Mouse (Mus musculus): Measurements from ENCODE around the gene Tnni3. TPM values are rescaled to one million over a fixed set of nuclear protein-coding genes. Genes with fewer than 3 reads are reported as not detected.
A peak's percentile ranks its signal among the peaks of the same experiment; 100 is the strongest.
"Not testable (repeated sequence)": the region's sequence is repeated elsewhere in the genome, so short reads cannot be mapped to it uniquely, and the experiment has no call there.

Gene Tnni3
- polyA plus RNA-seq, 1 experiment from 2014 or later: 2.4 TPM

- Histone ChIP-seq H3K9ac (ENCODE audit: low read length) (no peak overlapping the region), H3K9me3 (ENCODE audit: control insufficient read depth, low read length) (no peaks in the 10 kb centered on the region), H3K27me3 (ENCODE audit: control insufficient read depth, insufficient read depth, low read length) (no peaks in the 10 kb centered on the region), H3K4me2 (ENCODE audit: low read depth, low read length, severe bottlenecking) (no peak overlapping the region), H3K36me3 (ENCODE audit: control insufficient read depth, insufficient read depth, low read length) (no peaks in the 10 kb centered on the region), H3K4me1 (replicated peaks; ENCODE audit: control insufficient read depth, insufficient read depth, low read length) (peaks cover 6% of the 10 kb centered on the region; the same call in 1 of the 2 replicates), H3K27ac (ENCODE audit: low read depth, low read length) (no peak overlapping the region), H3K4me3 (ENCODE audit: low read depth, low read length) (no peak overlapping the region)
- no peak for DNase-seq (ENCODE audit: low spot score)
- no peak for ATAC-seq (replicated peaks; ENCODE audit: low FRiP score)
- 34% methylated on average over 17 of the region's 17 CpGs for WGBS
Measured at GRCm38 (mm10) chr7:4542013-4542412, 18.0 kb upstream of the Tnni3 start.

GRCm38 (mm10) chr7:4541344-4541743 is 17.3 kb upstream of the Tnni3 start:
- Histone ChIP-seq H3K27me3 (ENCODE audit: control insufficient read depth, insufficient read depth, low read length) (no peaks in the 10 kb centered on the region), H3K4me3 (ENCODE audit: low read depth, low read length) (no peak overlapping the region), H3K27ac (ENCODE audit: low read depth, low read length) (no peak overlapping the region), H3K4me2 (ENCODE audit: low read depth, low read length, severe bottlenecking) (no peak overlapping the region), H3K4me1 (replicated peaks; ENCODE audit: control insufficient read depth, insufficient read depth, low read length) (peaks cover 5% of the 10 kb centered on the region; the same call in 1 of the 2 replicates), H3K9me3 (ENCODE audit: control insufficient read depth, low read length) (no peaks in the 10 kb centered on the region), H3K9ac (ENCODE audit: low read length) (no peak overlapping the region), H3K36me3 (ENCODE audit: control insufficient read depth, insufficient read depth, low read length) (no peaks in the 10 kb centered on the region)
- WGBS: 66% methylated on average over 5 of the region's 5 CpGs
- no peak for DNase-seq (ENCODE audit: low spot score)
- no peak for ATAC-seq (replicated peaks; ENCODE audit: low FRiP score)

- no peaks in the 10 kb centered on the region for H3K27me3 ChIP-seq (ENCODE audit: control insufficient read depth, insufficient read depth, low read length)
- ATAC-seq (replicated peaks; ENCODE audit: low FRiP score) (no peak), DNase-seq (ENCODE audit: low spot score) (no peak)
- no peak overlapping the region for H3K9ac ChIP-seq (ENCODE audit: low read length)
- 94% methylated on average over 2 of the region's 2 CpGs for WGBS
- no peaks in the 10 kb centered on the region for H3K36me3 ChIP-seq (ENCODE audit: control insufficient read depth, insufficient read depth, low read length)
- no peak overlapping the region for H3K4me3 ChIP-seq (ENCODE audit: low read depth, low read length)
- H3K9me3 ChIP-seq (ENCODE audit: control insufficient read depth, low read length): no peaks in the 10 kb centered on the region
- no peak overlapping the region for H3K4me2 ChIP-seq (ENCODE audit: low read depth, low read length, severe bottlenecking)
- no peak overlapping the region for H3K27ac ChIP-seq (ENCODE audit: low read depth, low read length)
- no peaks in the 10 kb centered on the region for H3K4me1 ChIP-seq (replicated peaks; ENCODE audit: control insufficient read depth, insufficient read depth, low read length)
Measured at GRCm38 (mm10) chr7:4539019-4539418, 15.0 kb upstream of the Tnni3 start.

GRCm38 (mm10) chr7:4537181-4537580 is 13.2 kb upstream of the Tnni3 start:
- no peaks in the 10 kb centered on the region for H3K4me1 ChIP-seq (replicated peaks; ENCODE audit: control insufficient read depth, insufficient read depth, low read length)
- no peaks in the 10 kb centered on the region for H3K36me3 ChIP-seq (ENCODE audit: control insufficient read depth, insufficient read depth, low read length)
- 60% methylated on average over 4 of the region's 4 CpGs for WGBS
- H3K4me3 ChIP-seq (ENCODE audit: low read depth, low read length): no peak overlapping the region
- no peak overlapping the region for H3K9ac ChIP-seq (ENCODE audit: low read length)
- no peak for ATAC-seq (replicated peaks; ENCODE audit: low FRiP score)
- no peak for DNase-seq (ENCODE audit: low spot score)
- no peaks in the 10 kb centered on the region for H3K9me3 ChIP-seq (ENCODE audit: control insufficient read depth, low read length)
- H3K27me3 ChIP-seq (ENCODE audit: control insufficient read depth, insufficient read depth, low read length): no peaks in the 10 kb centered on the region
- no peak overlapping the region for H3K4me2 ChIP-seq (ENCODE audit: low read depth, low read length, severe bottlenecking)
- no peak overlapping the region for H3K27ac ChIP-seq (ENCODE audit: low read depth, low read length)

GRCm38 (mm10) chr7:4536369-4536768 is 12.3 kb upstream of the Tnni3 start:
- WGBS: 82% methylated on average over 4 of the region's 4 CpGs
- H3K9me3 ChIP-seq (ENCODE audit: control insufficient read depth, low read length): no peaks in the 10 kb centered on the region
- no peak overlapping the region for H3K27ac ChIP-seq (ENCODE audit: low read depth, low read length)
- H3K4me3 ChIP-seq (ENCODE audit: low read depth, low read length): no peak overlapping the region
- ATAC-seq (replicated peaks; ENCODE audit: low FRiP score) (no peak), DNase-seq (ENCODE audit: low spot score) (no peak)
- no peak overlapping the region for H3K9ac ChIP-seq (ENCODE audit: low read length)
- no peak overlapping the region for H3K4me2 ChIP-seq (ENCODE audit: low read depth, low read length, severe bottlenecking)
- no peaks in the 10 kb centered on the region for H3K36me3 ChIP-seq (ENCODE audit: control insufficient read depth, insufficient read depth, low read length)
- H3K4me1 ChIP-seq (replicated peaks; ENCODE audit: control insufficient read depth, insufficient read depth, low read length): 0 out of 2 replicates have a peak, but pooled peaks cover 2% of the 10 kb centered on the region
- H3K27me3 ChIP-seq (ENCODE audit: control insufficient read depth, insufficient read depth, low read length): no peaks in the 10 kb centered on the region

GRCm38 (mm10) chr7:4532005-4532729 is 8.1 kb upstream of the Tnni3 start, which contains the start of gene Dnaaf3:
Dnaaf3 (minus strand) TSS chr7:4532453.
- 3% methylated on average over 28 of the region's 28 CpGs for WGBS
- H3K27me3 ChIP-seq (ENCODE audit: control insufficient read depth, insufficient read depth, low read length): peaks cover 3% of the 10 kb centered on the region; the same call in 1 of the 2 replicates

GRCm38 (mm10) chr7:4530166-4530565 is 6.1 kb upstream of the Tnni3 start:
- H3K36me3 ChIP-seq (ENCODE audit: control insufficient read depth, insufficient read depth, low read length); H3K4me2 ChIP-seq (ENCODE audit: low read depth, low read length, severe bottlenecking); H3K4me1 ChIP-seq (replicated peaks; ENCODE audit: control insufficient read depth, insufficient read depth, low read length); H3K27ac ChIP-seq (ENCODE audit: low read depth, low read length); H3K27me3 ChIP-seq (ENCODE audit: control insufficient read depth, insufficient read depth, low read length); ATAC-seq (replicated peaks; ENCODE audit: low FRiP score); H3K9ac ChIP-seq (ENCODE audit: low read length); DNase-seq (ENCODE audit: low spot score); H3K4me3 ChIP-seq (ENCODE audit: low read depth, low read length); H3K9me3 ChIP-seq (ENCODE audit: control insufficient read depth, low read length): not testable (repeated sequence)
- WGBS: 43% methylated on average over 6 of the region's 8 CpGs

More at GRCm38 (mm10) chr7:4532005-4532729, 8.1 kb upstream of the Tnni3 start, which contains the start of gene Dnaaf3:
- ATAC-seq (replicated peaks; ENCODE audit: low FRiP score) (peak; percentile 90), DNase-seq (ENCODE audit: low spot score) (peak; percentile 86)
- Histone ChIP-seq H3K4me1 (replicated peaks; ENCODE audit: control insufficient read depth, insufficient read depth, low read length) (peaks cover 5% of the 10 kb centered on the region; the same call in 1 of the 2 replicates), H3K9ac (ENCODE audit: low read length) (peak within 1 kb of the TSS; percentile 23; the same call in 1 of the 2 replicates), H3K36me3 (ENCODE audit: control insufficient read depth, insufficient read depth, low read length) (no peaks in the 10 kb centered on the region), H3K27ac (ENCODE audit: low read depth, low read length) (no peak within 1 kb of the TSS), H3K9me3 (ENCODE audit: control insufficient read depth, low read length) (no peaks in the 10 kb centered on the region), H3K4me3 (ENCODE audit: low read depth, low read length) (peak within 1 kb of the TSS; percentile 34), H3K4me2 (ENCODE audit: low read depth, low read length, severe bottlenecking) (peak within 1 kb of the TSS; percentile 65)

- Histone ChIP-seq H3K27me3 (ENCODE audit: control insufficient read depth, insufficient read depth, low read length) (peaks cover 5% of the 10 kb centered on the region; the same call in 1 of the 2 replicates), H3K36me3 (ENCODE audit: control insufficient read depth, insufficient read depth, low read length) (no peaks in the 10 kb centered on the region), H3K9ac (ENCODE audit: low read length) (peak overlapping the region; percentile 47; the same call in 1 of the 2 replicates), H3K9me3 (ENCODE audit: control insufficient read depth, low read length) (no peaks in the 10 kb centered on the region), H3K4me1 (replicated peaks; ENCODE audit: control insufficient read depth, insufficient read depth, low read length) (peaks cover 9% of the 10 kb centered on the region), H3K27ac (ENCODE audit: low read depth, low read length) (no peak overlapping the region), H3K4me2 (ENCODE audit: low read depth, low read length, severe bottlenecking) (no peak overlapping the region), H3K4me3 (ENCODE audit: low read depth, low read length) (no peak overlapping the region)
- WGBS: 51% methylated on average over 18 of the region's 18 CpGs
- no peak for DNase-seq (ENCODE audit: low spot score)
- ATAC-seq (replicated peaks; ENCODE audit: low FRiP score): no peak
Measured at GRCm38 (mm10) chr7:4527302-4527689, 3.3 kb upstream of the Tnni3 start.
